Mouse (Mus musculus) G1E-ER4 (cell line): ENCODE results near the gene Klhdc2. TPM values are rescaled to one million over a fixed set of nuclear protein-coding genes. Genes with fewer than 3 reads are reported as not detected.

ENCODE experiments used
- GATA1 ChIP-seq: IDR thresholded peaks from one replicate; pipeline ENCODE4 v1.8.0; 2012; ENCODE audit warnings: low read length, inconsistent platforms
- polyA plus RNA-seq: library from polyadenylated mRNA; stranded (reverse); fragments of >175 nt; gene quantifications from 2 replicates; pipeline ENCODE4 v1.2.3, GENCODE M21; 2012

Klhdc2 gene
- polyA plus RNA-seq = 29.6 and 38.1 TPM in 2 replicates

- no peak for TF ChIP-seq GATA1
Measured at GRCm38 (mm10) chr12:69296511-69297410, at the start of gene Klhdc2. Gene Klhdc2 (plus strand): TSS chr12:69296681.

DNA sequence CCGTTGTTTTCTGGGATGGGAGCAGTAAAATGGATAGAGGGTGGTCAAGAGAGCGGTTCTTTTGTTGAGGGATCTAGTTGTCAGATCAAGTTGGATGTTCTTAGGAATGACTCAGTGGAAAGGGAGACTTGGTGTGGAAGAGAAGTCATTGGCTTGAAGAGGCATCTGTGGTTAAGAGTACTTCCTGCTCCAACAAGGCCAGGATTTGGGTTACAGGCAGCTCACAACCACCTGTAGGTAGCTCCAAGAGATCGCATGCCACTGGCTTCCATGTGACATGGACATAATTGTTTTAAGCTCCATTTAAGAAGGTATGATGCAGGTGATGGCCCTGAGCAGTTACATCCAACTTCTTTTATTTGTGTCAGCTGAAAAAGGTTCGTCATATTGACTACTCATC, 46.7 kb upstream of the Klhdc2 start:
- no peak for TF ChIP-seq GATA1

GRCm38 (mm10) chr12:69250756-69251155, 45.7 kb upstream of the Klhdc2 start:
- no peak for TF ChIP-seq GATA1

DNA sequence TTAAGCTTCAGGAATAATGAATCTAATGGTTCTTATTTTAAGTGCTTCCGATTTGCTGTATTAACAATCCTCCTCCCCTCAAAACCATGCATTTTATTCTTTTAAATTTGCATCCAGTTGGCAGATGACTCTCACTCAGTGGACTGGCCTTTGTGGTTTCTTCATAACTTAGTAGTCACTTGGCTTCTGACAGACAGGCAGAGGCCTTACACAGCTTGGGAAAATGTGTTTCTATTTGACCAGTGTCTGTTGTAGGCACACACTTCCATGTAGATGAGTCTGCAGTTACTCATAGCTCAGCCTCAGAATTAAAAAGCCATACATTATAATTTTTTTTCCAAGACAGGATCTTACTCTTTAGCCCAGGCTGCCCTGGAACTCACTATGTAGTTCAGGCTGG, 42.7 kb upstream of the Klhdc2 start:
- TF ChIP-seq GATA1 = no peak

- TF ChIP-seq GATA1 = no peak
Measured at GRCm38 (mm10) chr12:69257836-69258235, 38.6 kb upstream of the Klhdc2 start.

GRCm38 (mm10) chr12:69262251-69262650, 34.2 kb upstream of the Klhdc2 start:
- TF ChIP-seq GATA1 = no peak

GRCm38 (mm10) chr12:69265031-69265430, 31.4 kb upstream of the Klhdc2 start:
- no peak for TF ChIP-seq GATA1

- no peak for TF ChIP-seq GATA1
Measured at GRCm38 (mm10) chr12:69267956-69268632, 28.4 kb upstream of the Klhdc2 start.

- no peak for TF ChIP-seq GATA1
Measured at GRCm38 (mm10) chr12:69268956-69269355, 27.5 kb upstream of the Klhdc2 start.

DNA sequence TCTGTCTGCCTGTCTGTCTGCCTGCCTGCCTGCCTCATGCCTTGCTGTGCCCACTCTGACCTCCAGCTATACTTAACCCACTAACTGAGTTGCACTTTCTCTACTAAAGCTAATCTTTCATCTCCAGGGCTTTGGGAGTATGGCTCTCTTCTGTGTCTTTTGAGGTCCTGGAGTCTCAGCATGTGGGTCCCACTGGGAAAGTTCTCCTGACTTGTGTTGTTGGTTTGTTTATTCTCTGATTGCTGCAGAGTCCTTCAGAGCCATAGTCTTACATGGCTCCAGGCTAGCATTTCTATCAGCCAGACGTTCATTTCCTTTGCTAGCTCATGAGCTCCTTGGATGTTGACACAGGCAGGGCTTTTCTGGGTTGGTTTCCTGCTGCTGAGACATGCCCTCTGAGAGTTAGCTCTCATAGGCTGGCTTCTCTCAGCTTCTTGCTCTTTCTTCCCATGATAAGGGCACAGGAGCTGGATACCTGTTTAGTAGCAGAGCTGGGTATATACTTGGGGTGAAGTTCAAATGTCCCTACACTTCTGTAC, 16.5 kb upstream of the Klhdc2 start:
- TF ChIP-seq GATA1 = no peak

GRCm38 (mm10) chr12:69280915-69281314, 15.6 kb upstream of the Klhdc2 start:
- no peak for TF ChIP-seq GATA1

- TF ChIP-seq GATA1 = no peak
Measured at GRCm38 (mm10) chr12:69283146-69283545, 13.3 kb upstream of the Klhdc2 start.

DNA sequence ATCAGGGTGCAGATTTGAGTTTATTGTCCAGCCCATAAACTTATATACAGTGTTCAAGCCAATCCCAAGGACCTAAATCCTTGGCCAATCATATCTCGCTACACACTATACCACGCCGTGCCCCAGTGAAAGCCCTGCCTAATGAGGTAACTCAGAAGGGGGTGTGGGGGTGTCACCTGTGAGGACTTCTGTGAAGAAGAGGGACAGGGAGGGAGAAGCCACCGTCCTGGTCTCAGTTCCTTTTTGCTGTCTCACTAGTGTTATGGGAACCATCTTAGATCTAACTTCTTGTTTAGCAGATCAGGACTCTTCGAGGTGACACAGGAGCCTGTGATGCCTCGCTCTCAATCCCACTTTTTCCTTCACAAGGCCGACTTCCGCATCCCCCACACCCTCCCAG, 8.9 kb upstream of the Klhdc2 start:
- TF ChIP-seq GATA1 = no peak

- no peak for TF ChIP-seq GATA1
Measured at GRCm38 (mm10) chr12:69288699-69289098, 7.8 kb upstream of the Klhdc2 start.

- no peak for TF ChIP-seq GATA1
Measured at GRCm38 (mm10) chr12:69292401-69292800, 4.1 kb upstream of the Klhdc2 start.

- TF ChIP-seq GATA1 = no peak
Measured at GRCm38 (mm10) chr12:69293815-69294214, 2.7 kb upstream of the Klhdc2 start.
